Mouse (Mus musculus) MEL (cell line): ENCODE measurements around the gene Mrpl47. TPM values are rescaled to one million over a fixed set of nuclear protein-coding genes. Genes with fewer than 3 reads are reported as not detected.

ENCODE experiments used
- DNase-seq: peaks from one replicate; pipeline ENCODE4 v3.0.0; 2011; ENCODE audit warnings: low read depth, low spot score
- H3K27ac ChIP-seq: 2 replicates; pipeline ENCODE4 v1.5.1; 2012; ENCODE audit warnings: low read depth, mild to moderate bottlenecking, control low read depth, low read length, moderate library complexity; ENCODE audit not compliant: control insufficient read depth
- H3K27me3 ChIP-seq, 2 experiments: fragments of 150-350 bp in 1 of 2; sonication (generic) in 1 of 2; 2 replicates each; pipeline ENCODE4 v1.6.1; 2012; ENCODE audit warnings: low read length in 2 of 2, mild to moderate bottlenecking in 2 of 2, improper control_type of control experiment in 1 of 2, moderate library complexity in 1 of 2; ENCODE audit not compliant: insufficient read depth in 2 of 2, control insufficient read depth in 1 of 2
- H3K36me3 ChIP-seq, 2 experiments: 2 replicates each; pipeline ENCODE4 v1.6.1; 2012 to 2014; ENCODE audit warnings: low read length in 2 of 2, improper control_type of control experiment in 1 of 2, inconsistent platforms in 1 of 2, mild to moderate bottlenecking in 1 of 2; ENCODE audit not compliant: insufficient read depth in 2 of 2, control insufficient read depth in 1 of 2
- H3K4me1 ChIP-seq, 2 experiments: fragments of 150-350 bp in 1 of 2; sonication (generic) in 1 of 2; 2 replicates each; pipeline ENCODE4 v1.6.1; 2012; ENCODE audit warnings: low read length in 2 of 2, improper control_type of control experiment in 1 of 2, mild to moderate bottlenecking in 1 of 2; ENCODE audit not compliant: insufficient read depth in 2 of 2, control insufficient read depth in 1 of 2
- H3K4me3 ChIP-seq, 2 experiments: fragments of 150-350 bp in 1 of 2; sonication (generic) in 1 of 2; 2 replicates each; pipeline ENCODE4 v1.5.1; 2012; ENCODE audit warnings: low read depth in 2 of 2, low read length in 2 of 2, mild to moderate bottlenecking in 2 of 2, moderate library complexity in 2 of 2, control low read depth in 1 of 2, improper control_type of control experiment in 1 of 2; ENCODE audit not compliant: control insufficient read depth in 1 of 2, insufficient read depth in 1 of 2
- H3K79me2 ChIP-seq: 2 replicates; pipeline ENCODE4 v1.6.1; 2012; ENCODE audit warnings: mild to moderate bottlenecking, low read length, moderate library complexity; ENCODE audit not compliant: control insufficient read depth, poor library complexity, insufficient read depth
- H3K9ac ChIP-seq: 2 replicates; pipeline ENCODE4 v1.6.1; 2012; ENCODE audit warnings: low read depth, mild to moderate bottlenecking, control low read depth, low read length, moderate library complexity; ENCODE audit not compliant: control insufficient read depth, poor library complexity, severe bottlenecking
- H3K9me3 ChIP-seq: fragments of 150-350 bp; sonication (generic); replicated peaks from 2 replicates; pipeline ENCODE4 v1.6.1; 2012; ENCODE audit warnings: mild to moderate bottlenecking, low read length, improper control_type of control experiment, moderate library complexity; ENCODE audit not compliant: insufficient read depth
- BHLHE40 ChIP-seq: IDR thresholded peaks from 2 replicates; pipeline ENCODE4 v1.6.1; 2012; ENCODE audit warnings: low read depth, mild to moderate bottlenecking, inconsistent platforms, low read length, improper control_type of control experiment, borderline replicate concordance
- CHD2 ChIP-seq: IDR thresholded peaks from 2 replicates; pipeline ENCODE4 v1.6.1; 2011; ENCODE audit warnings: low read length, improper control_type of control experiment
- CTCF ChIP-seq, 3 experiments: IDR thresholded peaks in 2 of 3; conservative IDR thresholded peaks in 1 of 3; 2 replicates each; pipeline ENCODE4 v1.5.1; 2011 to 2012; ENCODE audit warnings: low read length in 3 of 3, low read depth in 2 of 3, mild to moderate bottlenecking in 2 of 3, improper control_type of control experiment in 1 of 3, inconsistent platforms in 1 of 3, mixed read lengths in 1 of 3, moderate library complexity in 1 of 3; ENCODE audit not compliant: control insufficient read depth in 1 of 3, insufficient read depth in 1 of 3, poor library complexity in 1 of 3, severe bottlenecking in 1 of 3
- E2F4 ChIP-seq: IDR thresholded peaks from 2 replicates; pipeline ENCODE4 v1.6.1; 2011; ENCODE audit warnings: low read depth, low read length, improper control_type of control experiment, borderline replicate concordance
- ELF1 ChIP-seq: IDR thresholded peaks from 2 replicates; pipeline ENCODE4 v1.6.1; 2014; ENCODE audit warnings: low read depth, mild to moderate bottlenecking, inconsistent platforms, low read length, improper control_type of control experiment, moderate library complexity
- ETS1 ChIP-seq: IDR thresholded peaks from 2 replicates; pipeline ENCODE4 v1.6.1; 2012; ENCODE audit warnings: low read depth, mild to moderate bottlenecking, inconsistent platforms, low read length, improper control_type of control experiment, moderate library complexity
- HCFC1 ChIP-seq: IDR thresholded peaks from 2 replicates; pipeline ENCODE4 v1.6.1; 2012; ENCODE audit warnings: low read depth, mild to moderate bottlenecking, inconsistent platforms, low read length, improper control_type of control experiment, moderate library complexity
- JUND ChIP-seq: IDR thresholded peaks from 2 replicates; pipeline ENCODE4 v1.6.1; 2011; ENCODE audit warnings: low read depth, mild to moderate bottlenecking, improper control_type of control experiment, low read length
- KAT2A ChIP-seq: conservative IDR thresholded peaks from 2 replicates; pipeline ENCODE4 v1.6.1; 2012; ENCODE audit warnings: low read depth, low read length, improper control_type of control experiment, inconsistent platforms
- MAX ChIP-seq: IDR thresholded peaks from 2 replicates; pipeline ENCODE4 v1.6.1; 2011; ENCODE audit warnings: low read length, improper control_type of control experiment
- MAZ ChIP-seq: IDR thresholded peaks from 2 replicates; pipeline ENCODE4 v1.6.1; 2012; ENCODE audit warnings: low read depth, mild to moderate bottlenecking, inconsistent platforms, low read length, improper control_type of control experiment
- MEF2A ChIP-seq: IDR thresholded peaks from 2 replicates; pipeline ENCODE4 v1.6.1; 2014; ENCODE audit warnings: low read depth, mild to moderate bottlenecking, inconsistent platforms, low read length, improper control_type of control experiment; ENCODE audit not compliant: poor library complexity, insufficient replicate concordance, severe bottlenecking; ENCODE audit errors: extremely low read depth
- MYC ChIP-seq: IDR thresholded peaks from 2 replicates; pipeline ENCODE4 v1.6.1; 2011; ENCODE audit warnings: low read depth, mild to moderate bottlenecking, low read length, improper control_type of control experiment, moderate library complexity
- NELFE ChIP-seq: IDR thresholded peaks from 2 replicates; pipeline ENCODE4 v1.6.1; 2011; ENCODE audit warnings: low read depth, low read length, improper control_type of control experiment
- NRF1 ChIP-seq: IDR thresholded peaks from 2 replicates; pipeline ENCODE4 v1.6.1; 2014; ENCODE audit warnings: low read depth, mild to moderate bottlenecking, inconsistent platforms, low read length, improper control_type of control experiment, moderate library complexity; ENCODE audit not compliant: poor library complexity, insufficient read depth, severe bottlenecking
- POLR2A ChIP-seq, 2 experiments: IDR thresholded peaks; 2 replicates each; pipeline ENCODE4 v1.6.1; 2011 to 2012; ENCODE audit warnings: low read length in 2 of 2, mild to moderate bottlenecking in 2 of 2, control low read depth in 1 of 2, improper control_type of control experiment in 1 of 2, low read depth in 1 of 2, moderate library complexity in 1 of 2; ENCODE audit not compliant: control insufficient read depth in 1 of 2, insufficient read depth in 1 of 2, poor library complexity in 1 of 2
- POLR2AphosphoS2 ChIP-seq: IDR thresholded peaks from 2 replicates; pipeline ENCODE4 v1.6.1; 2011; ENCODE audit warnings: low read length, improper control_type of control experiment
- POLR2AphosphoS5 ChIP-seq: IDR thresholded peaks from 2 replicates; pipeline ENCODE4 v1.6.1; 2012; ENCODE audit warnings: low read depth, borderline replicate concordance, mild to moderate bottlenecking, inconsistent platforms, low read length, moderate library complexity, mixed read lengths
- RAD21 ChIP-seq: IDR thresholded peaks from 2 replicates; pipeline ENCODE4 v1.6.1; 2011; ENCODE audit warnings: mild to moderate bottlenecking, low read depth, low read length, improper control_type of control experiment
- RCOR1 ChIP-seq: IDR thresholded peaks from 2 replicates; pipeline ENCODE4 v1.6.1; 2012; ENCODE audit warnings: low read depth, mild to moderate bottlenecking, inconsistent platforms, low read length, improper control_type of control experiment
- SMC3 ChIP-seq: IDR thresholded peaks from 2 replicates; pipeline ENCODE4 v1.6.1; 2011; ENCODE audit warnings: low read depth, low read length, improper control_type of control experiment
- TAL1 ChIP-seq: IDR thresholded peaks from 2 replicates; pipeline ENCODE4 v1.6.1; 2012; ENCODE audit warnings: mild to moderate bottlenecking, inconsistent platforms, low read length, moderate library complexity, mixed read lengths
- TBP ChIP-seq: IDR thresholded peaks from 2 replicates; pipeline ENCODE4 v1.8.0; 2011; ENCODE audit warnings: low read depth, low read length, improper control_type of control experiment
- USF2 ChIP-seq, 2 experiments: IDR thresholded peaks; 2 replicates each; pipeline ENCODE4 v1.6.1; 2011 to 2012; ENCODE audit warnings: improper control_type of control experiment in 2 of 2, low read length in 2 of 2, borderline replicate concordance in 1 of 2, inconsistent platforms in 1 of 2, low read depth in 1 of 2, mild to moderate bottlenecking in 1 of 2; ENCODE audit not compliant: insufficient read depth in 1 of 2
- ZC3H11A ChIP-seq: IDR thresholded peaks from 2 replicates; pipeline ENCODE4 v1.6.1; 2012; ENCODE audit warnings: low read depth, mild to moderate bottlenecking, inconsistent platforms, low read length, improper control_type of control experiment
- ZKSCAN1 ChIP-seq: IDR thresholded peaks from 2 replicates; pipeline ENCODE4 v1.6.1; 2012; ENCODE audit warnings: low read depth, mild to moderate bottlenecking, inconsistent platforms, low read length, improper control_type of control experiment, moderate library complexity
- ZNF384 ChIP-seq: IDR thresholded peaks from 2 replicates; pipeline ENCODE4 v1.6.1; 2012; ENCODE audit warnings: low read depth, mild to moderate bottlenecking, inconsistent platforms, low read length, improper control_type of control experiment
- polyA plus RNA-seq, 2 experiments: library from polyadenylated mRNA; stranded (reverse) in 1 of 2; unstranded in 1 of 2; fragments of >175 nt in 1 of 2; fragments of >200 nt in 1 of 2; gene quantifications; 2 replicates each; pipeline versions ENCODE4 v1.2.1 to v1.2.4; 2012; ENCODE audit warnings: low replicate concordance in 2 of 2, low read depth in 1 of 2; ENCODE audit not compliant: insufficient read length in 2 of 2, insufficient read depth in 1 of 2, missing spikeins in 1 of 2
- total RNA-seq: library from RNA; depleted of rRNA; stranded (reverse); fragments of 300-350 nt; gene quantifications from 2 replicates; pipeline ENCODE4 v1.2.3, GENCODE M21; 2012

Mrpl47 gene
- total and polyA plus RNA-seq, 3 experiments = 70.3 to 73.1 TPM; not detected in 1

DNA sequence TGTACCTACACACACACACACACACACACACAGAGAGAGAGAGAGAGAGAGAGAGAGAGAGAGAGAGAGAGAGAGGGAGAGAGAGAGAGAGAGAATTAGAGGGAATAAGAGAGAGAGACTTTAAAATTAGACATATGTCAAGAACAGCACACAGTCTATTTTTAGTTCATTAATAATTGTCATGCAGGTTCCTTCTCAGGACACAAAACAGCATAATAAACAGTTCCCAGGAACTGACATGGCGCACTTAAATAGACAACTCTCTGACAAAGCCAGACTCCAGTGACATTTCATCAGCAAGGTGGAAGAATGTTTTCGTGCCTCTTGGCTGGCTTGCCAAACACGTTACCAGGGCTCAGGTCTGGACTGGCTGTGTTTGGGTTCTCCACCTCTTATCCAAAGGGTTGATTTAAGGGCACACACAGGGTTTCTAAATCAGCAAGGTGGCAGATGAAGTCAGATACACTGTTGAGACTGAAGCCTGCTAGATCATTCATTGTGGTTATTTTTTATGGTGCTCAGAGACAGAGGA lies 17.0 kb upstream of the Mrpl47 start:
- H3K9me3 ChIP-seq = no peaks in the 10 kb centered on the region
- H3K9ac ChIP-seq = no peak overlapping the region
- H3K27ac ChIP-seq = no peak overlapping the region
- H3K27me3 ChIP-seq = no peaks in the 10 kb centered on the region
- H3K36me3 ChIP-seq = peaks cover 0 to 10% of the 10 kb centered on the region in 2 experiments; a peak in 2 of 4 replicates
- no peak for TF ChIP-seq NRF1
- no peak for TF ChIP-seq MAZ
- TF ChIP-seq HCFC1 = no peak
- no peak for TF ChIP-seq SMC3
- no peak for TF ChIP-seq POLR2A (IDR thresholded peaks at IDR 0.05; ENCODE audit: control insufficient read depth in 1 of 2, insufficient read depth in 1 of 2, low read depth in 1 of 2, low read length in 2 of 2, poor library complexity in 1 of 2)
- no peak for TF ChIP-seq BHLHE40
- no peak for TF ChIP-seq KAT2A
- no peak for TF ChIP-seq RCOR1
- no peak for TF ChIP-seq POLR2AphosphoS5
- no peak for TF ChIP-seq NELFE
- no peak for TF ChIP-seq TBP
- TF ChIP-seq ZNF384 = no peak
- no peak for TF ChIP-seq POLR2AphosphoS2
- no peaks in the 10 kb centered on the region for H3K79me2 ChIP-seq
- DNase-seq = no peak
- no peak overlapping the region for H3K4me3 ChIP-seq
- no peaks in the 10 kb centered on the region for H3K4me1 ChIP-seq

- H3K79me2 ChIP-seq = peaks cover 2% of the 10 kb centered on the region; the same call in 1 of the 2 replicates
- H3K4me1 ChIP-seq = no peaks in the 10 kb centered on the region
- TF ChIP-seq BHLHE40 (no peak), CHD2 (no peak), MYC (no peak), MAX (no peak), USF2 (IDR thresholded peaks at IDR 0.05; ENCODE audit: borderline replicate concordance in 1 of 2, insufficient read depth in 1 of 2, low read depth in 1 of 2, low read length in 2 of 2) (no peak), RAD21 (no peak), ZC3H11A (no peak), ELF1 (no peak), TAL1 (no peak), NRF1 (no peak), ETS1 (no peak), TBP (no peak), E2F4 (no peak), POLR2AphosphoS5 (no peak), MEF2A (no peak), CTCF (IDR thresholded peaks at IDR 0.05 in 2 of 3, conservative IDR thresholded peaks at IDR 0.05 in 1 of 3; ENCODE audit: control insufficient read depth in 1 of 3, insufficient read depth in 1 of 3, low read depth in 2 of 3, low read length in 3 of 3, poor library complexity in 1 of 3, severe bottlenecking in 1 of 3) (no peak), NELFE (no peak), JUND (no peak), ZKSCAN1 (no peak)
- H3K4me3 ChIP-seq = no peak overlapping the region
- no peaks in the 10 kb centered on the region for H3K9me3 ChIP-seq
- no peaks in the 10 kb centered on the region for H3K27me3 ChIP-seq
- no peak overlapping the region for H3K27ac ChIP-seq
- H3K36me3 ChIP-seq = peaks cover 0 to 13% of the 10 kb centered on the region in 2 experiments; a peak in 2 of 4 replicates
- no peak for DNase-seq
- no peak overlapping the region for H3K9ac ChIP-seq
These were observed 12.6 kb upstream of the Mrpl47 start for GRCm38 (mm10) chr3:32749820-32750579.
